Mouse (Mus musculus): ENCODE data around the gene Pdpk1. TPM values are rescaled to one million over a fixed set of nuclear protein-coding genes. Genes with fewer than 3 reads are reported as not detected.
A peak's percentile ranks its signal among the peaks of the same experiment; 100 is the strongest.

Pdpk1 gene
- 31.4 and 34.9 TPM in 2 replicates for polyA plus RNA-seq (2016; fragmentation: Nextera tagmentation; extraction: Ambion mirVana)

DNA sequence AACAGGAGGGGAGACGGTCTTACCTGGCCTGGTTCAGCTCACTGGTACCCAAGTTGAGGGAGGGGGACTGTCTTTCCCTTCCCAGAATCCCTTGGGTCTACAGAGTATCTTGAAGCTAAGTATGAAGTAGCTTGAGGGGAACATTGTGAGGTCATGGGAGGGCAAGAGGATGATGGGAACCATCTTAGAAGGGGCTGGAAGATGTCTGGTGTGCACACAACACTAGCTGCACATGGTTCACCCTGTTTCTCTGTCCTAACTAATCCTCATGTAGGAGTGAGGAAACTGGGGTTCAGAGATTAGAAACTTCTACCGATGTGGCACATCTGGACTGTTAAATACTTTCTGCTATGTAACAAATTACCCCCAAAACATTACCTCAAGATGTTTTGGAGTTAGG lies at the start of gene Pdpk1:
Gene Pdpk1, minus strand, starts transcription at position 101 of the 400 bp plus-strand sequence.
- peak within 1 kb of the TSS; percentile 89 for H3K4me2 ChIP-seq
- H3K9me3 ChIP-seq (replicated peaks): no peaks in the 10 kb centered on the region
- ATAC-seq: no peak
- H3K27me3 ChIP-seq (replicated peaks): no peaks in the 10 kb centered on the region
- H3K36me3 ChIP-seq: peaks cover 4% of the 10 kb centered on the region; the same call in 1 of the 2 replicates
- H3K4me3 ChIP-seq: peak within 1 kb of the TSS; percentile 54
- peaks cover 28% of the 10 kb centered on the region for H3K4me1 ChIP-seq
- peak within 1 kb of the TSS; percentile 67 for H3K9ac ChIP-seq
- H3K27ac ChIP-seq: peak within 1 kb of the TSS; percentile 84
- WGBS (ENCODE audit: insufficient replicate concordance): 75% methylated on average over 2 of the region's 2 CpGs

DNA sequence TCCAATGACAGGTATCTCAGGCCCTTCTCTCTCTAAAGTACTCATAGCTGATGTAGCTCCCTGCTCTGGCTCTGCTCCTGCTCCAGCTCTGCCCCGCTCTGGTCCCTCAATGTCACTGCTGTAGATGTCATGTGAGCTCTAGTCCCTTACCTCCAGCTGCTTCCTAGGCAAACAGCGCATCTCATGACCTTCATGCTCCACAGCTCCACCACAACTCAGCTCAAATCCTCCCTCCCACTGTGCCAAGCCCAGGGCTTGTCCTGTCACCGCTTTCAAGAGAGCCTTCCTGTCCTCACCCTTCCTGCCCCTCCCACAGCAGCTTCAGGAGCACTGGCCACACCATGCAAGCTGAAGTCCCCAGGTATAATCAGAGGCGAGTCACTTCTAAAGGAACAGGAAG lies 49.0 kb upstream of the Pdpk1 start:
- H3K4me2 ChIP-seq: peak overlapping the region; percentile 100
- H3K4me3 ChIP-seq: peak overlapping the region; percentile 38; the same call in 1 of the 2 replicates
- no peaks in the 10 kb centered on the region for H3K9me3 ChIP-seq (replicated peaks)
- peak overlapping the region; percentile 98 for H3K27ac ChIP-seq
- 31% methylated on average over 4 of the region's 4 CpGs for WGBS (ENCODE audit: insufficient replicate concordance)
- peaks cover 100% of the 10 kb centered on the region for H3K4me1 ChIP-seq
- peaks cover 44% of the 10 kb centered on the region for H3K36me3 ChIP-seq
- peak overlapping the region; percentile 65 for H3K9ac ChIP-seq
- H3K27me3 ChIP-seq (replicated peaks): no peaks in the 10 kb centered on the region
- ATAC-seq: peak; percentile 10; the same call in 1 of the 2 replicates

DNA sequence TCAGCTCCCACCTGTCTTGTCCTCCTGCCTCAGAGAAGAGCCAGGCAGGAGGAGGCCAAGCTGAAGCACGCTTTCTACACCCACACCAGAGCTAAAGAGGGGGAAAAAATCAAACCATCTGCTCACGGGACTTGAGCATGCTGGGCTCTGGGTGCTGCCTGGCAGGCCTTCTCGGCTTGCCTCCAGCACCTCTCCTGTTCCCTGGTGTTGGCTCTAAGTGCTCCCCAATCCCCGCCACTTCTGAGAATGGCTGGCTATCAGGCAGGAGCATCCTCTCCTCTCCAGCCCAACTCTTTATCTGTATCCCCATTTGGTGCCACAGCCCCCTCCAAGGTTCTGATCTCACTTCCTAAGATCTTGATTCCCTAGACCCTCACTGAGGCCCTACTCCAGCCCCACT lies 48.5 kb upstream of the Pdpk1 start:
- Histone ChIP-seq H3K27ac (peak overlapping the region; percentile 98), H3K4me3 (peak overlapping the region; percentile 38), H3K9me3 (replicated peaks) (no peaks in the 10 kb centered on the region), H3K27me3 (replicated peaks) (no peaks in the 10 kb centered on the region), H3K4me2 (peak overlapping the region; percentile 100), H3K4me1 (peaks cover 100% of the 10 kb centered on the region), H3K9ac (peak overlapping the region; percentile 65), H3K36me3 (peaks cover 47% of the 10 kb centered on the region)
- WGBS (ENCODE audit: insufficient replicate concordance): 34% methylated on average over 4 of the region's 4 CpGs
- peak; percentile 65 for ATAC-seq

DNA sequence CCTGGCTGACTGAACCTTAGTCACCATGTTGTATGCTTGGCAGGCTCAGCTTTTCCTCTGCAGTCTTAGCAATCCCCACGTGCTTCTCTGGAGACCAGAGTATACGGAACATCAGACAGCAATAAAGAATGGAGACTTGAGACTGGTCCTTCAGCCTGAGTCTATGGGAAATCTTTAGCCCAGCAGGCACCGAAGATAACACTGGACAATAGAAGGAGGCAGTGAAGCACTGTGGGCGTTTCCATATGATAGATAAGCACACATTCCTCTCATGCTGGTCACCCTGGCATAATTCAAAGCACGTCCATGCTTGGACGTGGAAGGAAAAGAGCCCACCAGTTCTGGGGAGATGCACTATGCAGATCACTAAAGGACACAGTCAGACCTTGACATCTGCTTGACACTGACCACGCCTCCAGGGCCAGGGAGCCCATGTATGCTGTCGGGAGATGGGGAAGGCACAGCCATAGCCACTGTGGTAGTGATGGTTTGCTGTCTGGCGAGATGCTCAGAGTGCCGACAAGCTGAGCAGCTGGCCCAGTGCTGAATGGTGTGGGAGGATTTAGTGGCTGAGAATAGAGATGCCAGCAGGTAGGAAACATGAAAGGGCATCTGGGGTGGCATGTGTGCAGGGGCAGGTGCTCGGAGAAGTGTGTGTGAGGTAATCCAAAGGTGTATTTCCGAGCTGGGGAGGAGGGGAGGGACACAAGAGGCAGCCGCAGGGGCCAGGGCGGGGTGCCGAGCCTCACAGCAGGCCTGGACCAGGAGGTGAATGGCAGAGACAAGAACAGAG lies 46.5 kb upstream of the Pdpk1 start:
- Histone ChIP-seq H3K4me1 (peaks cover 100% of the 10 kb centered on the region), H3K9ac (peak overlapping the region; percentile 9; the same call in 1 of the 2 replicates), H3K27ac (peak overlapping the region; percentile 98), H3K4me3 (no peak overlapping the region), H3K27me3 (replicated peaks) (no peaks in the 10 kb centered on the region), H3K36me3 (peaks cover 58% of the 10 kb centered on the region), H3K9me3 (replicated peaks) (no peaks in the 10 kb centered on the region), H3K4me2 (peak overlapping the region; percentile 100)
- ATAC-seq: peak; percentile 48
- 41% methylated on average over 15 of the region's 15 CpGs for WGBS (ENCODE audit: insufficient replicate concordance)

DNA sequence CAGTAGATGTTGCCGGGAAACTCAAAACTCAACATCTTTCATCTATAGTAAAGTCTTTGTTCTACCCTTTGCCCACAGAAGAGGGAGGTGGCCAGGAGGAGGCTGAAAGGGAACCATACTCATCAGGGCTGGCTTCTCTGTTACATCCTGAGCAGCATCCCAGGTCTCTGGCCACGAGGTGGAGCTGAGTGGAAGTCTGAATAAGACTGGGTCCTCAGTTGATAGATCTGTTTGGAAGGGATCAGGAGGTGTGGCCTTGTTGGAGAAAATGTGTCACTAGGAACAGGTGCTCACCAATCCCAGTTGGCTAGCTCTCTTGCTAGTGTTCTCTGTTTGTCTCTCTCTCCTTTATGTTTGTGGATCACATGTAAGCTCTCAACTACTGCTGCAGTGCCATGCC lies 44.6 kb upstream of the Pdpk1 start:
- no peak overlapping the region for H3K4me2 ChIP-seq
- no peaks in the 10 kb centered on the region for H3K27me3 ChIP-seq (replicated peaks)
- ATAC-seq: no peak
- H3K9me3 ChIP-seq (replicated peaks): no peaks in the 10 kb centered on the region
- peaks cover 100% of the 10 kb centered on the region for H3K4me1 ChIP-seq
- peaks cover 54% of the 10 kb centered on the region for H3K36me3 ChIP-seq
- peak overlapping the region; percentile 77; the same call in 1 of the 2 replicates for H3K27ac ChIP-seq
- no peak overlapping the region for H3K4me3 ChIP-seq
- H3K9ac ChIP-seq: no peak overlapping the region
- 74% methylated on average over 2 of the region's 2 CpGs for WGBS (ENCODE audit: insufficient replicate concordance)

DNA sequence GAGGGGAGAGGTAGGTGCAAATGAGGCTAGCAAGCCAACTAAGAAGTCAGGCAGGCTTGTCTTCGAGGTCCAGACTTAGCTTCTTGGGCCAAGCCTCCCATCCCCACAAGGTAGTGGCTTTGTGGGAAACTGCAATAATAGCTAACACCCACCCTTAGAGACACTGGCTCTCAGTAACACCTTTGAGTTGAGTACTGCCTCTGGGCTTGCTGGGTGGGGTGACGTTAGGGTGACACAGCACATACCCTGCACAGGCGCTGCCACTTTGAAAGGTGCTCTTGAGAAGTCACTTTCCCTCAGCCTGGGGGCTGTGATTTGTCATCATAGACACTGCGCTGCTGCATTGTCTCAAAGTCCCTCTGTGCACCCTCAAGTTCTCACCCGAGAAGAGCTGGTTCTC lies 43.0 kb upstream of the Pdpk1 start:
- 74% methylated on average over 5 of the region's 5 CpGs for WGBS (ENCODE audit: insufficient replicate concordance)
- H3K27ac ChIP-seq: peak overlapping the region; percentile 77
- H3K9ac ChIP-seq: peak overlapping the region; percentile 51

DNA sequence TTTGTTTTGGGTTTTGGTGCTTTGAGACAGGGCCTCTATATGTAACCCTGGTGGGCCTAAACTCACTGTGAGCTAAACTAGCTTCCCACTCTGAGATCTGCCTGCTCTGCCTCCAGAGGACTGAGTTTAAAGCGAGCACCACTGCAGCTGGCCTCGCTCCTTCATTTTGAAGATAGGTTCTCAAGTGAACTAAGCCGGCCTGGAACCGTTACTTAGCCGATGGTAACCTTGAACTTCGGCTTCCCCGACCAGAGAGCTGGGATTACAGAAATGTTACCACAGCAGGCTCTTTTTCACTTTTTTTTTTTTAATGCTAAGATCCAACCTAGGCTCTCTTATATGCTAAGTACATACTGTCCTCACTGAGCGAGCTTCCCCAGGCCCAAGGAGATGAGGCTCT lies 42.5 kb upstream of the Pdpk1 start:
- ATAC-seq: no peak
- H3K27me3 ChIP-seq (replicated peaks): no peaks in the 10 kb centered on the region
- peak overlapping the region; percentile 39; the same call in 1 of the 2 replicates for H3K4me2 ChIP-seq
- H3K27ac ChIP-seq: peak overlapping the region; percentile 77
- no peaks in the 10 kb centered on the region for H3K9me3 ChIP-seq (replicated peaks)
- peaks cover 71% of the 10 kb centered on the region for H3K36me3 ChIP-seq
- H3K4me3 ChIP-seq: no peak overlapping the region
- peaks cover 79% of the 10 kb centered on the region for H3K4me1 ChIP-seq
- 83% methylated on average over 8 of the region's 8 CpGs for WGBS (ENCODE audit: insufficient replicate concordance)
- peak overlapping the region; percentile 51 for H3K9ac ChIP-seq

More for the DNA sequence above, 43.0 kb upstream of the Pdpk1 start:
- peak; percentile 79 for ATAC-seq
- Histone ChIP-seq H3K9me3 (replicated peaks) (no peaks in the 10 kb centered on the region), H3K4me3 (no peak overlapping the region), H3K27me3 (replicated peaks) (no peaks in the 10 kb centered on the region), H3K4me1 (peaks cover 84% of the 10 kb centered on the region), H3K36me3 (peaks cover 66% of the 10 kb centered on the region), H3K4me2 (peak overlapping the region; percentile 39)

DNA sequence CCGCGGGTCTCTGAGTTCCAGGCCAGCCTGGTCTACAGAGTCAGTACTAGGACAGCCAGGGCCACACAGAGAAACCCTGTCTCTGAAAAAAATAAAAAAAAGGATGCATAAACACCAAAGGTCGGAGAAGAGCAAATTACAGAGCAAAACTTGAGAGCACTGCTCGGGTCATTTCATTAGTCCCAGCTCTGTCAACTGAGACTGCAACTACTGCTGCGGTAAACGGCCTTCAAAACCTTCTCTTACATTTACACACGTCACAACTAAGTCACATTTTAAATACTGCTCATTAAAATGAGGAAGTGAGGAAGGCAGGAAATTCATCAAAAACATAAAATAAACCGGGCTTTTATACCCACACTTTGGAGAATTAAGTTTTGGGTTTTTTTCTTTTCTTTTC lies 42.1 kb upstream of the Pdpk1 start:
- 72% methylated on average over 8 of the region's 8 CpGs for WGBS (ENCODE audit: insufficient replicate concordance)
- H3K36me3 ChIP-seq: peaks cover 74% of the 10 kb centered on the region
- no peaks in the 10 kb centered on the region for H3K9me3 ChIP-seq (replicated peaks)

DNA sequence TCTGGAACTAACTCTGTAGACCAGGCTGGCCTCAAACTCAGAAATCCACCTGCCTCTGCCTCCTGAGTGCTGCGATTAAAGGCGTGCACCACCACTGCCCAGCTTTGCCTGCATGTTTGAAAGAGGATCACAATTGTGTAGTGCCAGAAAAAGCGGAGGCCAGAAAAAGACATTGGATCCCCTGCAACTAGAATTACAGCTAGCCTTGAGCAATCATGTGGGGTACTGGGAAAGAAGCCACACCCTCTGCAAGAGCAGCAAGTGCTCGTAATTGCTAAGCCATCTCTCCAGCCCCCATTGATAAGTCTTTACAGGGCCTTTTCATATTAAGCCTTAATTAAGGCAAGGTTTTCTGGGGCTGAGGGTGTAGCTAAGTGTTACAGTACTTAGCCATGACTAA lies 40.8 kb upstream of the Pdpk1 start:
- H3K4me3 ChIP-seq: no peak overlapping the region
- no peak overlapping the region; the same call in 1 of the 2 replicates for H3K9ac ChIP-seq
- H3K4me2 ChIP-seq: 0 out of 2 replicates have a peak overlapping the region, but pooled peaks have one; percentile 11
- WGBS (ENCODE audit: insufficient replicate concordance): 77% methylated on average over 4 of the region's 4 CpGs
- H3K27ac ChIP-seq: no peak overlapping the region; the same call in 1 of the 2 replicates
- peaks cover 78% of the 10 kb centered on the region for H3K36me3 ChIP-seq
- peaks cover 61% of the 10 kb centered on the region for H3K4me1 ChIP-seq
- H3K9me3 ChIP-seq (replicated peaks): no peaks in the 10 kb centered on the region
- no peak for ATAC-seq
- no peaks in the 10 kb centered on the region for H3K27me3 ChIP-seq (replicated peaks)

More for the DNA sequence above, 42.1 kb upstream of the Pdpk1 start:
- peaks cover 75% of the 10 kb centered on the region for H3K4me1 ChIP-seq
- no peak for ATAC-seq
- H3K4me2 ChIP-seq: no peak overlapping the region
- no peak overlapping the region for H3K4me3 ChIP-seq
- peak overlapping the region; percentile 77; the same call in 1 of the 2 replicates for H3K27ac ChIP-seq
- H3K27me3 ChIP-seq (replicated peaks): no peaks in the 10 kb centered on the region
- peak overlapping the region; percentile 51; the same call in 1 of the 2 replicates for H3K9ac ChIP-seq

DNA sequence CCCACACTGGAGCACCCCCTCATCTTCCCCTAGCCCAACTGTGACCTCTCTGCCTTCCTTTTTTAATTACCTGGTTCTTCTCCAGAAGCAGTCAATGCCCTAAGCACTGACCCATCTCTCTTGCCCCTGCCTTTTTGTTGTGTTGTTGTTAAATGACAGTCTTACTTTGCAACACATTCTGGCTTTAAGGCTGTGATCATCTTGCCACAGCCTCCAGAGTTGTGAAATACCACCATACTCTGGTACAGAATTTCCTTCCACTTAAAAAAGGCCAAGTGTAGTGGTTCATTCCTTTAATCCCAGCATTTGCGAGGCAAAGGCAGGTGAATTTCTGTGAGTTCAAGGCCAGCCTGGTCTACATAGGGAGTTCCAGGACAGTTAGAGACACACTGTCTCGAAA lies 40.2 kb upstream of the Pdpk1 start:
- Histone ChIP-seq H3K27ac (peak overlapping the region; percentile 11; the same call in 1 of the 2 replicates), H3K4me1 (peaks cover 56% of the 10 kb centered on the region), H3K36me3 (peaks cover 80% of the 10 kb centered on the region), H3K27me3 (replicated peaks) (no peaks in the 10 kb centered on the region), H3K4me3 (no peak overlapping the region), H3K9me3 (replicated peaks) (no peaks in the 10 kb centered on the region), H3K9ac (no peak overlapping the region), H3K4me2 (no peak overlapping the region)
- WGBS (ENCODE audit: insufficient replicate concordance): 72% methylated on average over 2 of the region's 2 CpGs
- ATAC-seq: no peak

DNA sequence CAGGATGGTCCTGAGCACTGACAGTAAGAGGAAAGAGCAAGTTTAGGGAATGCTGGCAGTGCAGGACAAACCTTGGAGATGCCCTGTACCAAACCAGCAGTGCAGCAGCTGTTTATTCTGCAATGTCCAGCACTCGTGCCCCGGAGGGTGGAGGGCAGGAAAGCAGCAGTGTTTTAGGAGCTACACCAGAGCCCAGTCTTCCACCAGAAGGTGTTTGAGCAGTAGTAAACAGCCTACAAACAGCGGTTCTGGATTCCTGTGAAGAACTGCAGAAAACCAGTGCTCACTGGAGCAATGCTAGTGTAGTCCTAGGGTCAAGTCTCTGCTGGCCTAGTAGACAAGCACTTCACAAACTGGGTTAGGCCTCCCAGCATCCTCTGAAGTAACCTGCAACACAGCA lies 23.5 kb upstream of the Pdpk1 start:
- no peak for ATAC-seq
- no peaks in the 10 kb centered on the region for H3K27me3 ChIP-seq (replicated peaks)
- no peaks in the 10 kb centered on the region for H3K9me3 ChIP-seq (replicated peaks)
- 76% methylated on average over 3 of the region's 3 CpGs for WGBS (ENCODE audit: insufficient replicate concordance)
- no peak overlapping the region for H3K4me3 ChIP-seq
- H3K4me2 ChIP-seq: no peak overlapping the region
- H3K27ac ChIP-seq: peak overlapping the region; percentile 61
- H3K9ac ChIP-seq: 0 out of 2 replicates have a peak overlapping the region, but pooled peaks have one; percentile 14
- H3K36me3 ChIP-seq: peaks cover 10% of the 10 kb centered on the region
- peaks cover 23% of the 10 kb centered on the region for H3K4me1 ChIP-seq

DNA sequence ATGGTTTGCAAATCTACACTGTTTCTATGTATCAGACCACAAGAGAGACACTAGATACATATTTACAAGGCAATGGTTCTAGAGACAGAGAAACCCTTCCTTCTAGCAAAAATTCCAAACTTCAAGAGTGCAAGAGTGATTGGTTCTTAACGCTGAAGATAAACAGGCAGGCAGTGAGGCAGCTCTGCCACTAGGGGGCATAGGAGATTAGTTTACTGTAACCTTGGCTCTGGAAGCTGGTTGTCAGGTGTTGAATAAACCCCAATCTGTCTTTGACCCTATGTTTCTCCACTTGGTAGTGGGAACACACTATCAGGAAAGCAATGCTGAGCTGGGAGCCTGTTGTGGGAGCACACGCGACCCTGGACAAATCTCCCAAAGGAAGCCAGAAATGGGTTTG lies 22.7 kb upstream of the Pdpk1 start:
- Histone ChIP-seq H3K4me1 (peaks cover 23% of the 10 kb centered on the region), H3K9me3 (replicated peaks) (no peaks in the 10 kb centered on the region), H3K4me2 (no peak overlapping the region), H3K9ac (no peak overlapping the region), H3K27ac (no peak overlapping the region), H3K27me3 (replicated peaks) (no peaks in the 10 kb centered on the region), H3K36me3 (peaks cover 5% of the 10 kb centered on the region; the same call in 1 of the 2 replicates), H3K4me3 (no peak overlapping the region)
- ATAC-seq: no peak
- 6% methylated on average over 3 of the region's 3 CpGs for WGBS (ENCODE audit: insufficient replicate concordance)

Measured in liver, embryonic 12.5 days (tissue).